Mouse (Mus musculus): ENCODE measurements around the gene Pfkfb3.

The Pfkfb3 gene

GRCm38 (mm10) chr2:11429538-11429937, 124.3 kb downstream of the Pfkfb3 start:
- DNase-seq (ENCODE audit: low spot score in 2 of 2), result peak; percentile 81 to 88

- no peak for DNase-seq (ENCODE audit: low spot score in 2 of 2)
Observed at GRCm38 (mm10) chr2:11428621-11429020, 125.3 kb downstream of the Pfkfb3 start.

- no peak for DNase-seq (ENCODE audit: low spot score in 2 of 2)
Observed at GRCm38 (mm10) chr2:11427596-11427995, 126.3 kb downstream of the Pfkfb3 start.

- no peak for DNase-seq (ENCODE audit: low spot score in 2 of 2)
Observed at GRCm38 (mm10) chr2:11426379-11426778, 127.5 kb downstream of the Pfkfb3 start.

GRCm38 (mm10) chr2:11425421-11426131, 128.3 kb downstream of the Pfkfb3 start:
- DNase-seq (ENCODE audit: low spot score in 2 of 2), result peak; percentile 5 to 19

GRCm38 (mm10) chr2:11424252-11424651, 129.6 kb downstream of the Pfkfb3 start:
- DNase-seq (ENCODE audit: low spot score in 2 of 2), result peak in 1 of 2 experiments; percentile 39

GRCm38 (mm10) chr2:11423421-11423820, 130.5 kb downstream of the Pfkfb3 start:
- peak; percentile 9 to 64 for DNase-seq (ENCODE audit: low spot score in 2 of 2)

- DNase-seq (ENCODE audit: low spot score in 2 of 2), result no peak
Observed at GRCm38 (mm10) chr2:11422384-11422783, 131.5 kb downstream of the Pfkfb3 start.

All from right cerebral cortex, postnatal 36 days (tissue).